Mouse (Mus musculus) CH12.LX (cell line): ENCODE measurements at regions not wholly inside any gene's neighbourhood (a gene's known extent, or its start where the extent isn't known, plus 50 kb on each side); places are given as distances from the start of the nearest gene placed in this dataset.

Experiments
- CHD2 ChIP-seq: IDR thresholded peaks from 2 replicates; pipeline ENCODE4 v1.6.1; 2011; ENCODE audit warnings: low read length, improper control_type of control experiment
- CTCF ChIP-seq, 2 experiments: IDR thresholded peaks in 1 of 2; conservative IDR thresholded peaks in 1 of 2; 2 replicates each; pipeline ENCODE4 v1.5.1; 2011 to 2012; ENCODE audit warnings: low read depth in 2 of 2, low read length in 2 of 2, improper control_type of control experiment in 1 of 2, inconsistent platforms in 1 of 2, mild to moderate bottlenecking in 1 of 2, moderate library complexity in 1 of 2
- EP300 ChIP-seq: IDR thresholded peaks from 2 replicates; pipeline ENCODE4 v1.6.1; 2011; ENCODE audit warnings: low read length, improper control_type of control experiment
- HCFC1 ChIP-seq: IDR thresholded peaks from 2 replicates; pipeline ENCODE4 v1.6.1; 2012; ENCODE audit warnings: low read depth, mild to moderate bottlenecking, inconsistent platforms, low read length, improper control_type of control experiment
- IRF4 ChIP-seq: IDR thresholded peaks from 2 replicates; pipeline ENCODE4 v1.6.1; 2014; ENCODE audit warnings: low read depth, mild to moderate bottlenecking, inconsistent platforms, low read length, improper control_type of control experiment
- MAFK ChIP-seq: IDR thresholded peaks from 2 replicates; pipeline ENCODE4 v1.6.1; 2011; ENCODE audit warnings: low read length, improper control_type of control experiment; ENCODE audit not compliant: insufficient replicate concordance
- MAX ChIP-seq: IDR thresholded peaks from 2 replicates; pipeline ENCODE4 v1.6.1; 2011; ENCODE audit warnings: low read length, improper control_type of control experiment
- MEF2A ChIP-seq: IDR thresholded peaks from 2 replicates; pipeline ENCODE4 v1.6.1; 2014; ENCODE audit warnings: low read depth, mild to moderate bottlenecking, inconsistent platforms, low read length, improper control_type of control experiment, borderline replicate concordance
- MYC ChIP-seq: IDR thresholded peaks from 2 replicates; pipeline ENCODE4 v1.6.1; 2011; ENCODE audit warnings: low read depth, mild to moderate bottlenecking, improper control_type of control experiment, low read length
- NRF1 ChIP-seq: IDR thresholded peaks from 2 replicates; pipeline ENCODE4 v1.6.1; 2014; ENCODE audit warnings: low read depth, mild to moderate bottlenecking, inconsistent platforms, low read length, improper control_type of control experiment, moderate library complexity
- POLR2A ChIP-seq: IDR thresholded peaks from 2 replicates; pipeline ENCODE4 v1.6.1; 2011; ENCODE audit warnings: low read depth, mild to moderate bottlenecking, improper control_type of control experiment, low read length
- RCOR1 ChIP-seq: conservative IDR thresholded peaks from 2 replicates; pipeline ENCODE4 v1.6.1; 2012; ENCODE audit warnings: low read depth, mild to moderate bottlenecking, inconsistent platforms, low read length, improper control_type of control experiment
- TCF12 ChIP-seq: IDR thresholded peaks from 2 replicates; pipeline ENCODE4 v1.6.1; 2014; ENCODE audit warnings: low read depth, mild to moderate bottlenecking, inconsistent platforms, low read length, improper control_type of control experiment
- USF1 ChIP-seq: IDR thresholded peaks from 2 replicates; pipeline ENCODE4 v1.6.1; 2014; ENCODE audit warnings: low read depth, mild to moderate bottlenecking, inconsistent platforms, low read length, improper control_type of control experiment

- TF ChIP-seq POLR2A (no peak), NRF1 (no peak), RCOR1 (no peak), CTCF (conservative IDR thresholded peaks at IDR 0.05 in 1 of 2, IDR thresholded peaks at IDR 0.05 in 1 of 2; ENCODE audit: low read depth in 2 of 2, low read length in 2 of 2) (no peak), MYC (no peak), USF1 (no peak), MEF2A (no peak), EP300 (no peak), TCF12 (no peak), IRF4 (no peak), MAX (no peak), HCFC1 (no peak), CHD2 (no peak), MAFK (no peak)
These were observed 419.5 kb downstream of the Efna5 start for GRCm38 (mm10) chr17:62461304-62462245.
